Mouse (Mus musculus): ENCODE measurements at regions not wholly inside any gene's neighbourhood (a gene's known extent, or its start where the extent isn't known, plus 50 kb on each side); places are given as distances from the start of the nearest gene placed in this dataset.

DNA sequence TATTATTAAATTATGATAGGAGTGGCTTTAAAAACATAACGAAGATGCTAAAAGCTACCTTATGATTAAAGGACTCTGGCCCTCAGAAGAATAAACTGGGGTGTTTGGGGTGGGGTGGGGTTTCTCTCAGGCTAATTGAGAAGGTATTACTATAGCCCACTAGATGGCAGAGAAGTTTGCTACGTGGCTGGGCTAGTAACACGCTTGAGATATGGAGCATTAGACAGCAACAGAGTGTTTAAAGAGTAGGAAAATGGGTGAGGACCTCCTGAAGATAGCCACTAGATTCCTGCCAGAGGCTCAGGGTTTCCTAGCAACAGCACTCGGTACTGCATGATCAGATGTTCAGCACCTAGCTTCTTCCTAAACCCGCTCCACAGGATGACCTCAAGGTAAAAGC is 76.7 kb upstream of the Gpc5 start:
- DNase-seq (ENCODE audit: low spot score), result no peak

DNA sequence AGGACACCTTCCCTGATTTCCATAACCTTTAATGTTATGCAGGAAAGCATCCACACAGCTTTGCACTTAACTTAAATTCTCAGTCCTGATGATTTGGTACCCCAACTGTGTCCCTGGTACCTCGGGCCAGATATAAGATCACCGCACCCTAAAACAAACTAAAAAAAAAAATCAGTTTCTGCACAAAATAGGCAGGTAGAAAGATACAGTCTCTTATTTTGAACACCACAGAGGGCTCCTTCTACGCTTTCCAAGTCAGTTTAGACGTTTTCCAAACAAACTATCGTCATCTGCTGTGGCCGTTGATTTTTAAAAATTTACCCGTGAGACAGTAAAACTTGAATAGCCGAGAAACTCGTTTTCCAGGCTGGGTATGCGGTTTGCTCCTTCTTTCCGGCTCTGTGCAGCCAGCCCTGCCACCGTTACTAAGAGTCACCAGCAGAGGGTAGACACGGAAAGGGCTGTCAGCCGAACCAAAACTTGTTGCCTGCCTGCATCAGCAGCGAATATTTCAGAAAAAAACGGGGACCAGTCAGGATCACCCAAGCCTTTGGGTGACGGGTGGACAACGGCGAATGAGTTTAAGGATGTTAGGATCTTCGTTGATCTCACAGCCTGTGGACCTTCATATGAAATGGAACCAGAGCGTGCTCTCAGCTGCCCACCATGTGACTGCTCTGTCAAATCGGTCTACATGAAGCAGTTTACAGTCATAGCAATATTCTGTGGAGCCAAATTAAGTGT is 74.4 kb upstream of the Gpc5 start:
- DNase-seq (ENCODE audit: low spot score), result peak; percentile 58

DNA sequence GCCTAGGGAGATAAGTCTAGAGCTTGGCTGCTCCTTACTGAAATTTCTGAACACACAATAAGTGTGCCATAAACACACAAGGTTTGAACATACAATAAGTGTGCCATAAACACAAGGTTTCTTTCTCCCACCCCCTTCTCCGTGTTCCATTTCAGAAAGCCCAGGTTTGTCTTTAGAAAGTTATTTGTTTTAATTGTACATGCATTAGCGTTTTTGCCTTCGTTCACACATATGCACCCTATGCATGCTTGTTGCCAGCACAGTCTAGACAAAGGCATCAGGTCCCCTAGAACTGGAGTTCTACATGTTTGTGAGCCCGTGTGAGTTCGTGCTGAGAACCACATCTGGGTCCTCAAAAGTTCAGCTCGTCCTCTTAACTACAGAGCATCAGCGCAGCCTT is 64.0 kb upstream of the Gpc5 start:
- DNase-seq (ENCODE audit: low spot score), result no peak

DNA sequence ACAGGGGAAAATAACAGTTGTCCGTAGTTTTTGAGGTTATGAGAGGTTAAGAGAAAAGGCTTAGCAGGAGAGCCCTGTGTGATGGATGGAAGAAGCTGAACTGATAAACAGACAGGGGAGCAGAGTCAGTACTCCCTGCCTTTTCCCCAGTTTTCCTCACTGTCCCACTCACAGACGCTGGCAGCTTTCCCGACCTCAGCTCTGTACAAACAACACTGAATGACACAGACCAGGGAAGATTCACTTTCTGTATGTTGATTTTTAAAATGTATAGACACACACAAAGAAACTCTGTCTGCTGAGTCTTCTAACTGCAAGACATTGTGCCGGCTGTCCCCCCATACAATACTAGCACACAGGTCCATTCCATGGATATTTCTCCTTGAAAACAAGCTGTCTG is 60.3 kb upstream of the Gpc5 start:
- DNase-seq (ENCODE audit: low spot score), result no peak

DNA sequence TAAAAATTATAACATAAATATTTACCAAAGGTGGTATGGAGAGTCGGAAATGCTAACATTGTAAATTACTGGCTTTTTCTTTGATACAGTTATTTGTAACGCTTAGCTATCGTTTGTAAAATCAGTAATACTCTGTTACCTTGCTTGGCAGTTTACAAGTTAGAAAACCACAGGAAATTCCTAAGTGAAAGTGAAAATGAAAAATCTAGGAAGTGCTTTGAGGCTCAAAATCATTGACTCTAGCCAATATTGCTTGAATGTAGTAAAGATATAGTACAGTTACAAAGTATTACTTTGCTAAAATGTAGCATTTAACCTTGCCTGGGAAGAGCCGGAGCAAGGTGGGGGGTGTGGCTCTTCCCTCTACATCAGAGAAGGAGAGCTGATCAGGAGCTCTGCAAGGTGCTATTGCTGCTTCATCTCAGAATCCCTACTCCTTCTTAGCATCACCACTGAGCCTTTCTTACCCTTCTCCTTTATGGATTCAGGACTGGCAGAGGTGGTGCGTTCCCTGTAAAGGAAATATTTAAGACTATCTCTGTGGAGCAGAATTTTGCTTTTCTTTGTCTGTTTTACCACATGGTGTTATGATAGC is 58.5 kb upstream of the Gpc5 start:
- no peak for DNase-seq (ENCODE audit: low spot score)

DNA sequence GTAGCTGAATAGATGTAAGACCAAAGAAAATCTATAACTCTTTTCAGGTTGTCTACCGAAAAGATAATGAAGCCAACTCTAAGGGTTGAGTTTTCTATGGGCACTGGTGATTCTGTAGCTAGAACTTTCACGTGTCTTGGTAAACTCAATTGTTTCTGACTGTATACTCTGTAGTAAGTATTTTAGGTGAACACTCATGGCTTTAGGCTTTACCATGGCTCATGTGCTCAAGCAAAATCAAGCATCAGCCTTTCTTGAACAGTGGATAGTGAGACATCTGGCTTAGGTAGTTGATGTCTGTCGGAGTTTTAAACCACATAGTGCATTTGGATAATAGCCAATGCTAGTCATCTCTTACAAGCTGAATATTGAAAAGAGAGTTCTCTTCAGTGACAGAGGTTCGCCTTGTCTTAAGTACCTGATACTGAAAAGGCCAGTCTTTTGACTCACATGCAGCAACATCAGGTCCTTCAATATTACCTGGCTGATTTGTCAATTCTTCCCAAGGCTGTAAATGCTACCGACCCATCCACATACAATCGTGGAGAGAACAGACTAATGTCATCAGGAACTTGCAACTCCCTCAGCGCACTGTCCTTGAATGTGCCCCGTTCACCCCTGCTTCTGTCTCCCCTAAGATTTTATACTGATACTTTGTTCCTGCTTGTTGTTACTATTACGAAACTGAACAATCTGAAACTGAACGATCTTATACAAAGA is 57.1 kb upstream of the Gpc5 start:
- DNase-seq (ENCODE audit: low spot score), result no peak

DNA sequence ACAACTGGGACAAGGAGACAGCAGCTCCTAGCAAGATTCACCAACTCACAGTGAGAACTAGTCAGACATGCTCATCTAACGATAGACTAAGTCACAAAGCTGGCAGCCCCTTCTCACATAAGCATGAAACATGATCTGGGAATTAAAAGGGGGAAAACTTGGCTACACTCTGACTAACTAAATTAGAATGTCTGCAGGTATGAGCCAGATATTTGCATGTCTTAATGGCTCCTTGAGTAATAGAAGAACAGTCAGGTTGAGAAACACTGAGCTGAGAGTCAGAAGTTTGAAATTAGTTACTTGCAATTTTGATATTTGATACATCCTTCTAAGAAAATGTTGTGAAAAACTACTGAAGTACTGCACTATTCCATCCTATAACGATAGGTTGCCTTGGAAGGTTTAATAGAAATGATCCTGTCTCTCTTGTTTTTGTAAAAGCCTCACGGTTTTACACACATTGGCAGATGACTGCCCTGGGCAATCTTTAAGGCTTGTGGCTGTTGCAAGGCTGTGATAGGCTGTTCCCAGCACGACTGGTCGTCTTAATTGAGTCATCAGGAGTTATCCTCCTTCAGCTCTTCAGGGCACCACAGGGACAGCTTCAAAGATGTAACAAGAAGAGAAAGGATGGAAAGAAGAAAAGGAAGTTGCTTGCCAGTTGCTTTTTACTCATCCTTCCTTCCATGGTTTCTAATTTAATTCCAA is 54.8 kb upstream of the Gpc5 start:
- no peak for DNase-seq (ENCODE audit: low spot score)

DNA sequence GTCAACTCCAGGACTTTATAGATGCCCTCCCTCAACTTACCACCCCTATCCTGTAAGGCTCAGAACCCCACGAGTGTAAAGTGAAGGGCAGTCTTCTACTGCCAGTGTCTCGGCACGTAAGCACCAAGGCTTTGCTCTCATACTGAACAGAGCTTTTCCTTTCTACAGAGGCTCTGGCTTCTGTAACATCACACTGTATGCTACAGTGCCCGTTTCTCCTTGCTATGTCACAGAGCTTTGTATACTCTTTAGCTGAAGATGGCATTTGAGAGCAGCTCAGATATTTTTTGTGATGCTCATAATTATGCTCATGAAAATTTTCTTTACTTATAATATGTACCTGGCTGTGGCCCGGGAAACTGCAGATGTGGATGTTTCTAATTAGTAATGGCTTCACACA is 53.2 kb upstream of the Gpc5 start:
- no peak for DNase-seq (ENCODE audit: low spot score)

DNA sequence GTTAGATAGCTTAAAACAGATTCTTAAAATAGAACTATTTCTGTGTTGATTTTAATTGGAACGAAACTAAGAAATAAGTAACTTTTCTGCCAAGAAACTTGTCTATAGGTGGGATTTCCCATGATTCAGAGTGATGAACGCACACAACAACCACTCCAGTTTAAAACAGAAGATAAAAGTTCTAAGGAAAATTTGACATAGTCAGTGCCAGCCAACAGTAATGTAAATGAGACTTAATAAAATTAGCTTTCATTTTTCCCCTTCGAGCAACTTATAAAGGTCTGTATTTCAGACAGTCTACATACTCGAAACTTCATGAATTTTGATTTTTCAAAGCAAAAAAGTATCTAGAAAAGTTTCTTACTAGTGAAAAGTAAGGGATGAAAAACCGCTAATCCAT is 52.5 kb upstream of the Gpc5 start:
- DNase-seq (ENCODE audit: low spot score), result no peak

DNA sequence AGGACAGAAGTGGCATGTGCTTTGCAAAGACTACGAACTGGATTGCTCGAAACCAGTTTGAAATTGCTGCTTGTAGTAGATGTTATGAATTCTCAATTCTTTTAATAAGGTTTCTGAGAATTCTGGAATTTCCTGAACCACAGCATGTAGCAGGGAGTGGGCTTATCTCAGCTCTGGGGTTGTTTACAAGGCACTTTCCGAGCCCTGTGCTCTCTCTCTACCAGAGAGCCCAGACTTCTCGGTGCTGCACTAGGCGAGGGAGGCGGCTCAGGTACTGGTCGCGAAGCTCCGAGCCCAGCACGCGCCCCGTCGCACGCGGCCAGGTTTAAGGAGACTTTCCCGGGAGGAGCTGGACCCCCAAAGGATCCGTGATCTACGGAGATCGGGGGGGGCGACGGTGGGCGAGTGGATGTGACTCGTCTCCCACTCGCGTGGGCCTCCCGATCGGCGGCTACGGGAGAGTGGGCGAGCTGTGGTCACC is 51.9 kb upstream of the Gpc5 start:
- peak; percentile 3 for DNase-seq (ENCODE audit: low spot score)

DNA sequence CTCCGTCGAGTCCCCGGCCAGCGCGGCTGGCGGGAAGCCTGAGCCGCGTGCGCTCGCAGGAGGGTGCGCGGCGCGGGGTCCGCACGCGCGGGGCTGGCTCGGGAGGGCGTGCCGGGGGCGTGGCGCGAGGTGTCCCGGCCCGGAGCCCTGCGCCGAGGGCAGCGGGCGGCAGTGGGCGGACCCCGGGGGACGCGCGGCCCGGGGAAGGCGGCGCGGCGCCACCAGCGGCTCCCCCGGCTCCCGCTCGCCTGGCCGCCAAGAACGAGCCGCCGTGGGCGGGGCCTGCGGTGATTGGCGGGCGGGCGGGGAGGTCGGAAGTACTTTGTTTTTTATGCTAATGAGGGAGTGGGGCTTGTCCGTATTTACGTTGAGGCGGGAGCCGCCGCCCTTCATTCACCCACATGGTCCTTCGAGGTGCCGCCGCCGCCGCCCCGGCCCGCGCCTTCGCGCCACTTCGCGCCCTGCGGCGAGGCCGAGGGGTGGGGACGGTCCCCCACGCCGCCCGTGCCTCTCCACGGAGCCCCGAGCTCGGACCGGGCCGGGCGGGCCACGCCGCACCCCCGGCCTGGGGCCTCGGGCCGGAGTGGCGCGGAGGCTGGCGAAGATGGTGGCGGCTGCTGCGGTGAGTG is 51.3 kb upstream of the Gpc5 start:
- DNase-seq (ENCODE audit: low spot score), result peak; percentile 90

DNA sequence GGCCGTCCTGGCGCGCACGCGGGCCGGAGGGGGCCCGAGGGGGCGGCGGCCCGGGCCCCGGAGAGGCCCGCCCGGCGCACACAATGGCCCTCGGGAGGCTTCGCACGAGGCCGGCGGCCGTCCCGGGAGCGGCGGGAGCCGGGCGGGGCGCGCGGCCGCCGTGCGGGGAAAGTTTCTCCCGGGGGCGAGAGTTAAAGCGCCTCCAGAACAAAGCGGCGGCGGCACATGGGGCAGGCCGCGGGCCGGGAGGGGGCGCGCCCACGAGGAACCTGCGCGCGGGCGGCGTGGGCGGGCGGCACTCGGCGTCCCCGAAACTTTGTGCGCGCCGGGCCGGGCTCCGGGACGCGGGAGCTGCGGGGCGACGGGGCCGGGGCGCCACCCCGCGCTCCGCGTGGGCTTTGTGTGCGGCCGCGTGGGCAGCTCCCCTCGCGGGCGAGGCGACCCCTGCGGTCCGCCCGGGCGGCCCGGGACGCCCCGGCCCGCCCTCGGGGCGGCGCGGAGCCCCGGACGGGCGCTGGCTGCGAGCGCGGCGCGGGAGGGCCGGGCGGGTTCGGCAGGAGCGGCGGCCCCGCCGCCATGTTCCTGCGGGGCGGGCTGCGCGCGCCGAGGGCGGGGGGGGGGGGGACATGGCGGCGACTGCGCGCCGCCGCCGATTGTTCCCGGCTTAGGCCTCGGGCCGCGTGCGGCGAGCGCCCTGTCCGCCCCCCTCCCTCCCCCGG is 50.5 kb upstream of the Gpc5 start:
- DNase-seq (ENCODE audit: low spot score), result no peak

DNA sequence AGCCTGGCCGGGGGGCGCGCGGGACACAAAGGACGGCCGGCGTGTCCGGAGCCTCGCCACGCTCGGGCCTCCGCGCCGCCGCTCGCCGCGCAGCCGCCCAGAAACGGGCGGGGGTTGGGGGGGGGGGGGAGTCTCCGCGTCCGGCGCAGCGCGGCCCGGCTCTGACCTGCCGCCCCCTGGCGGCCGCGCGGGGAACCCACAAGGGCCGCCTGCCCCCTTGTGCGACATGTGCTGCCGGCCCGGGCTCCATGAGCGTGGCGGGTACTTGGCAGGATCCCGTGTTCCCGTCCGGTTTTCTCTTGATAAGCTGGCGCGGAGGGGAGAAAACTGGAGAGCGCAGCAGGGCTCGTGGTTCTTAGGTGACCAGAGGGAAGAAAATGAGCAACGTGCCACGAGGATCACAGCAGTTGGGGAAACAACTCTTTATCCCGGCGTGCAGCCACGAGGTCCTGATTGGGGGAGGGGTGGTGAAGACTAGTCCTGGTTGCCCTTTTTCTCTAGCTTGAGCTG is 49.9 kb upstream of the Gpc5 start:
- DNase-seq (ENCODE audit: low spot score), result peak; percentile 87

All from lung, postnatal 25 days (tissue).